Mouse (Mus musculus): ENCODE measurements around the gene Gm49387. TPM values are rescaled to one million over a fixed set of nuclear protein-coding genes. Genes with fewer than 3 reads are reported as not detected.

Gm49387 gene
- polyA plus RNA-seq, 1 experiment from 2014 or later: not detected

- 0 out of 2 replicates have a peak, but pooled peaks cover 5% of the 10 kb centered on the region for H3K9me3 ChIP-seq (replicated peaks)
- 66% methylated on average over 10 of the region's 10 CpGs for WGBS
- H3K36me3 ChIP-seq (ENCODE audit: poor library complexity, severe bottlenecking): no peaks in the 10 kb centered on the region
- no peak overlapping the region for H3K9ac ChIP-seq
- no peak overlapping the region for H3K4me2 ChIP-seq
- no peak overlapping the region for H3K27ac ChIP-seq
- no peak for ATAC-seq
- no peaks in the 10 kb centered on the region for H3K4me1 ChIP-seq
- H3K4me3 ChIP-seq: no peak overlapping the region
- H3K27me3 ChIP-seq: no peaks in the 10 kb centered on the region
These were observed 63.6 kb downstream of the Gm49387 start for GRCm38 (mm10) chr14:31576846-31577697.

- H3K27me3 ChIP-seq: no peaks in the 10 kb centered on the region
- no peak for ATAC-seq
- H3K9ac ChIP-seq: no peak overlapping the region
- no peaks in the 10 kb centered on the region for H3K36me3 ChIP-seq (ENCODE audit: poor library complexity, severe bottlenecking)
- H3K9me3 ChIP-seq (replicated peaks): no peaks in the 10 kb centered on the region
- H3K4me3 ChIP-seq: no peak overlapping the region
- 81% methylated on average over 9 of the region's 9 CpGs for WGBS
- no peaks in the 10 kb centered on the region for H3K4me1 ChIP-seq
- H3K27ac ChIP-seq: no peak overlapping the region
- H3K4me2 ChIP-seq: no peak overlapping the region
These were observed 64.8 kb downstream of the Gm49387 start for GRCm38 (mm10) chr14:31575866-31576265.

- Histone ChIP-seq H3K4me3 (no peak overlapping the region), H3K9me3 (replicated peaks) (no peaks in the 10 kb centered on the region)
- 92% methylated on average over 18 of the region's 18 CpGs for WGBS
These were observed 65.6 kb downstream of the Gm49387 start for GRCm38 (mm10) chr14:31574903-31575665.

GRCm38 (mm10) chr14:31572561-31573175 lies 68.0 kb downstream of the Gm49387 start:
- Histone ChIP-seq H3K9ac (no peak overlapping the region), H3K4me1 (peaks cover 4% of the 10 kb centered on the region; the same call in 1 of the 2 replicates), H3K27ac (no peak overlapping the region), H3K36me3 (ENCODE audit: poor library complexity, severe bottlenecking) (no peaks in the 10 kb centered on the region), H3K27me3 (no peaks in the 10 kb centered on the region), H3K4me2 (no peak overlapping the region), H3K4me3 (no peak overlapping the region), H3K9me3 (replicated peaks) (no peaks in the 10 kb centered on the region)
- 85% methylated on average over 9 of the region's 9 CpGs for WGBS
- ATAC-seq: no peak

More at GRCm38 (mm10) chr14:31574903-31575665, 65.6 kb downstream of the Gm49387 start:
- no peak overlapping the region for H3K9ac ChIP-seq
- no peaks in the 10 kb centered on the region for H3K27me3 ChIP-seq
- H3K4me2 ChIP-seq: no peak overlapping the region
- H3K36me3 ChIP-seq (ENCODE audit: poor library complexity, severe bottlenecking): no peaks in the 10 kb centered on the region
- H3K4me1 ChIP-seq: no peaks in the 10 kb centered on the region
- no peak overlapping the region for H3K27ac ChIP-seq
- no peak for ATAC-seq

- H3K36me3 ChIP-seq (ENCODE audit: poor library complexity, severe bottlenecking): no peaks in the 10 kb centered on the region
- WGBS: 82% methylated on average over 5 of the region's 5 CpGs
- ATAC-seq: no peak
- no peak overlapping the region for H3K9ac ChIP-seq
- no peaks in the 10 kb centered on the region for H3K27me3 ChIP-seq
- no peak overlapping the region for H3K4me3 ChIP-seq
- H3K4me1 ChIP-seq: peaks cover 4% of the 10 kb centered on the region; the same call in 1 of the 2 replicates
- no peaks in the 10 kb centered on the region for H3K9me3 ChIP-seq (replicated peaks)
- no peak overlapping the region for H3K4me2 ChIP-seq
- H3K27ac ChIP-seq: no peak overlapping the region
These were observed 69.3 kb downstream of the Gm49387 start for GRCm38 (mm10) chr14:31571419-31571818.

GRCm38 (mm10) chr14:31570131-31570951 lies 70.3 kb downstream of the Gm49387 start:
- no peak overlapping the region for H3K9ac ChIP-seq
- ATAC-seq: no peak
- H3K4me1 ChIP-seq: peaks cover 4% of the 10 kb centered on the region; the same call in 1 of the 2 replicates
- 88% methylated on average over 6 of the region's 6 CpGs for WGBS
- H3K27me3 ChIP-seq: no peaks in the 10 kb centered on the region
- H3K9me3 ChIP-seq (replicated peaks): no peaks in the 10 kb centered on the region
- no peaks in the 10 kb centered on the region for H3K36me3 ChIP-seq (ENCODE audit: poor library complexity, severe bottlenecking)
- H3K27ac ChIP-seq: no peak overlapping the region
- H3K4me2 ChIP-seq: no peak overlapping the region
- no peak overlapping the region for H3K4me3 ChIP-seq

- WGBS: 61% methylated on average over 7 of the region's 7 CpGs
- peaks cover 4% of the 10 kb centered on the region; the same call in 1 of the 2 replicates for H3K4me1 ChIP-seq
- no peak overlapping the region for H3K9ac ChIP-seq
- H3K4me3 ChIP-seq: no peak overlapping the region
- no peak overlapping the region for H3K27ac ChIP-seq
- no peaks in the 10 kb centered on the region for H3K27me3 ChIP-seq
- H3K4me2 ChIP-seq: no peak overlapping the region
- no peak for ATAC-seq
- H3K9me3 ChIP-seq (replicated peaks): no peaks in the 10 kb centered on the region
- H3K36me3 ChIP-seq (ENCODE audit: poor library complexity, severe bottlenecking): no peaks in the 10 kb centered on the region
These were observed 71.5 kb downstream of the Gm49387 start for GRCm38 (mm10) chr14:31569151-31569631.

GRCm38 (mm10) chr14:31565478-31566212 lies 75.0 kb downstream of the Gm49387 start:
- H3K4me1 ChIP-seq: peaks cover 4% of the 10 kb centered on the region; the same call in 1 of the 2 replicates
- H3K27me3 ChIP-seq: no peaks in the 10 kb centered on the region
- H3K4me3 ChIP-seq: no peak overlapping the region
- H3K4me2 ChIP-seq: no peak overlapping the region
- H3K27ac ChIP-seq: no peak overlapping the region
- ATAC-seq: no peak
- no peaks in the 10 kb centered on the region for H3K36me3 ChIP-seq (ENCODE audit: poor library complexity, severe bottlenecking)
- no peak overlapping the region for H3K9ac ChIP-seq
- whole genome bisulfite sequencing: 78% methylated on average over 9 of the region's 9 CpGs
- no peaks in the 10 kb centered on the region for H3K9me3 ChIP-seq (replicated peaks)

- Histone ChIP-seq H3K4me2 (no peak overlapping the region), H3K4me1 (peaks cover 4% of the 10 kb centered on the region; the same call in 1 of the 2 replicates), H3K27ac (no peak overlapping the region), H3K9me3 (replicated peaks) (no peaks in the 10 kb centered on the region), H3K9ac (no peak overlapping the region), H3K36me3 (ENCODE audit: poor library complexity, severe bottlenecking) (no peaks in the 10 kb centered on the region), H3K4me3 (no peak overlapping the region), H3K27me3 (no peaks in the 10 kb centered on the region)
- ATAC-seq: no peak
- WGBS: 47% methylated on average over 6 of the region's 6 CpGs
These were observed 76.1 kb downstream of the Gm49387 start for GRCm38 (mm10) chr14:31564452-31565179.

GRCm38 (mm10) chr14:31560886-31561285 lies 79.8 kb downstream of the Gm49387 start:
- no peak for ATAC-seq
- 69% methylated on average over 5 of the region's 5 CpGs for WGBS
- H3K4me3 ChIP-seq: no peak overlapping the region
- H3K4me2 ChIP-seq: no peak overlapping the region
- no peak overlapping the region for H3K27ac ChIP-seq
- H3K36me3 ChIP-seq (ENCODE audit: poor library complexity, severe bottlenecking): no peaks in the 10 kb centered on the region
- H3K27me3 ChIP-seq: no peaks in the 10 kb centered on the region
- H3K9ac ChIP-seq: no peak overlapping the region
- no peaks in the 10 kb centered on the region for H3K4me1 ChIP-seq
- H3K9me3 ChIP-seq (replicated peaks): no peaks in the 10 kb centered on the region

All from forebrain, embryonic 13.5 days (tissue).